Mouse (Mus musculus) embryonic stem cell, embryonic (primary cell): ENCODE measurements around the gene Plekhb2.

Experiments
- CTCF ChIA-PET, 4 experiments: fragments of 300-600 bp in 2 of 4; fragments of 350-600 bp in 2 of 4; sonication (Branson Sonifier 250); formaldehyde crosslinking; loops; one replicate each; lab custom pipeline; 2022; ENCODE audit warnings: inconsistent platforms in 2 of 4; lab: Charles Lee
- POLR2A ChIA-PET, 4 experiments: fragments of 300-600 bp in 2 of 4; fragments of 350-600 bp in 2 of 4; sonication (Branson Sonifier 250); formaldehyde crosslinking; loops; one replicate each; lab custom pipeline; 2022; ENCODE audit warnings: antibody characterized with exemption in 4 of 4, inconsistent platforms in 1 of 4; lab: Charles Lee

The Plekhb2 gene

GRCm38 (mm10) chr1:34852116-34852878 is 2.5 kb downstream of the Plekhb2 start:
- ChIA-PET CTCF (interaction anchor here in 3 of 4 experiments (0.6 to 1.7 kb wide), 4 partner anchors 9 to 1843 kb away, joined by 3 to 6 read pairs (median 4); partner anchors contain the start of gene Fam168b (in 1 of the 3)), POLR2A (interaction anchor here in 3 of 4 experiments (0.5 to 5.1 kb wide), 13 partner anchors 8 to 51 kb away, joined by 3 to 37 read pairs (median 6); partner anchors contain the start of gene Fam168b (in 3 of the 3))

GRCm38 (mm10) chr1:34853786-34854185 is 4.0 kb downstream of the Plekhb2 start:
- POLR2A ChIA-PET, result interaction anchor here in 1 of 4 experiments (4.2 to 4.8 kb wide), 2 partner anchors 12 to 16 kb away, joined by 23 to 37 read pairs; partner anchors contain the start of gene Fam168b

GRCm38 (mm10) chr1:34855056-34855739 is 5.4 kb downstream of the Plekhb2 start:
- CTCF ChIA-PET, result no interaction called here
- POLR2A ChIA-PET, result interaction anchor here in 2 of 4 experiments (0.7 to 1.4 kb wide), 5 partner anchors 12 to 54 kb away, joined by 3 to 5 read pairs (median 3); partner anchors contain the start of gene Fam168b (in 1 of the 2)

More at GRCm38 (mm10) chr1:34853786-34854185, 4.0 kb downstream of the Plekhb2 start:
- CTCF ChIA-PET, result no interaction called here

GRCm38 (mm10) chr1:34858671-34859070 is 8.9 kb downstream of the Plekhb2 start:
- ChIA-PET CTCF (interaction anchor here in 1 of 4 experiments (1.5 kb wide), 1 partner anchor 9 kb away, joined by 5 read pairs; no protein-coding TSS in a partner anchor), POLR2A (interaction anchor here in 3 of 4 experiments (0.7 to 5.3 kb wide), 11 partner anchors 8 to 399 kb away, joined by 3 to 81 read pairs (median 5); partner anchors contain the start of genes Fam168b (in 3 of the 3), Plekhb2 (in 2 of the 3) and Ptpn18 (in 1 of the 3))

GRCm38 (mm10) chr1:34859761-34860160 is 10.0 kb downstream of the Plekhb2 start:
- CTCF ChIA-PET, result interaction anchor here (0.6 to 1.2 kb wide), 7 partner anchors 8 to 322 kb away, joined by 3 to 4 read pairs (median 3); partner anchors contain the start of gene Plekhb2 (in 1 of the 4)
- POLR2A ChIA-PET, result interaction anchor here in 3 of 4 experiments (0.5 to 5.3 kb wide), 27 partner anchors 9 to 1254 kb away, joined by 3 to 81 read pairs (median 4); partner anchors contain the start of genes Fam168b (in 3 of the 3), Plekhb2 (in 2 of the 3) and Ptpn18 (in 1 of the 3)

- ChIA-PET CTCF (interaction anchor here in 3 of 4 experiments (0.6 to 1.2 kb wide), 6 partner anchors 8 to 323 kb away, joined by 3 to 4 read pairs (median 3); partner anchors contain the start of gene Plekhb2 (in 1 of the 3)), POLR2A (interaction anchor here (0.5 to 5.3 kb wide), 25 partner anchors 10 to 1254 kb away, joined by 3 to 81 read pairs (median 4); partner anchors contain the start of genes Fam168b (in 3 of the 4) and Plekhb2 (in 2 of the 4))
These were observed 10.4 kb downstream of the Plekhb2 start for GRCm38 (mm10) chr1:34860205-34860604.

- POLR2A ChIA-PET, result interaction anchor here in 2 of 4 experiments (1.6 to 5.3 kb wide), 3 partner anchors 11 to 24 kb away, joined by 4 to 81 read pairs (median 4); partner anchors contain the start of gene Fam168b (in 1 of the 2)
- CTCF ChIA-PET, result no interaction called here
These were observed 13.1 kb downstream of the Plekhb2 start for GRCm38 (mm10) chr1:34862877-34863276.

GRCm38 (mm10) chr1:34863323-34863722 is 13.5 kb downstream of the Plekhb2 start:
- ChIA-PET CTCF (no interaction called here), POLR2A (interaction anchor here in 1 of 4 experiments (0.6 to 1.6 kb wide), 2 partner anchors 12 to 13 kb away, joined by 3 to 4 read pairs; partner anchors contain the start of gene Plekhb2)

- ChIA-PET POLR2A (interaction anchor here in 1 of 4 experiments (0.7 to 3.1 kb wide), 3 partner anchors 14 to 29 kb away, joined by 3 to 17 read pairs (median 4); partner anchors contain the start of genes Fam168b and Plekhb2), CTCF (interaction anchor here in 1 of 4 experiments (0.6 to 0.8 kb wide), 2 partner anchors 11 to 19 kb away, joined by 3 read pairs; no protein-coding TSS in a partner anchor)
These were observed 14.5 kb downstream of the Plekhb2 start for GRCm38 (mm10) chr1:34864243-34864642.

- ChIA-PET POLR2A (interaction anchor here in 3 of 4 experiments (0.6 to 3.1 kb wide), 5 partner anchors 23 to 349 kb away, joined by 3 to 17 read pairs (median 3); partner anchors contain the start of gene Fam168b (in 2 of the 3)), CTCF (interaction anchor here in 3 of 4 experiments (0.5 to 1.4 kb wide), 4 partner anchors 90 to 1761 kb away, joined by 3 to 8 read pairs (median 3); no protein-coding TSS in a partner anchor)
These were observed 16.1 kb downstream of the Plekhb2 start for GRCm38 (mm10) chr1:34865866-34866265.

GRCm38 (mm10) chr1:34866815-34867573 is 17.2 kb downstream of the Plekhb2 start:
- ChIA-PET CTCF (interaction anchor here (0.6 to 1.6 kb wide), 26 partner anchors 8 to 804 kb away, joined by 3 to 9 read pairs (median 3); partner anchors contain the start of genes Plekhb2 (in 2 of the 4) and Fam168b (in 1 of the 4)), POLR2A (interaction anchor here in 3 of 4 experiments (0.5 to 3.1 kb wide), 6 partner anchors 17 to 283 kb away, joined by 3 to 17 read pairs (median 4); partner anchors contain the start of gene Fam168b (in 1 of the 3))

- ChIA-PET POLR2A (interaction anchor here in 3 of 4 experiments (0.5 to 1.5 kb wide), 5 partner anchors 17 to 283 kb away, joined by 3 to 11 read pairs (median 3); no protein-coding TSS in a partner anchor), CTCF (interaction anchor here (0.6 to 1.6 kb wide), 24 partner anchors 8 to 901 kb away, joined by 3 to 9 read pairs (median 3); partner anchors contain the start of genes Plekhb2 (in 2 of the 4) and Fam168b (in 1 of the 4))
These were observed 17.8 kb downstream of the Plekhb2 start for GRCm38 (mm10) chr1:34867574-34867955.

- ChIA-PET CTCF (interaction anchor here in 2 of 4 experiments (0.9 to 1.6 kb wide), 4 partner anchors 8 to 130 kb away, joined by 3 to 9 read pairs (median 3); no protein-coding TSS in a partner anchor), POLR2A (interaction anchor here in 1 of 4 experiments (1.1 to 1.5 kb wide), 2 partner anchors 10 to 18 kb away, joined by 3 read pairs; no protein-coding TSS in a partner anchor)
These were observed 18.6 kb downstream of the Plekhb2 start for GRCm38 (mm10) chr1:34868391-34868790.

- CTCF ChIA-PET, result no interaction called here
- POLR2A ChIA-PET, result interaction anchor here in 1 of 4 experiments (1.1 kb wide), 1 partner anchor 9 kb away, joined by 3 read pairs; no protein-coding TSS in a partner anchor
These were observed 19.5 kb downstream of the Plekhb2 start for GRCm38 (mm10) chr1:34869231-34869630.

- ChIA-PET POLR2A (interaction anchor here in 1 of 4 experiments (0.8 kb wide), 1 partner anchor 10 kb away, joined by 5 read pairs; no protein-coding TSS in a partner anchor), CTCF (interaction anchor here in 2 of 4 experiments (0.6 to 0.9 kb wide), 2 partner anchors 10 to 26 kb away, joined by 3 to 4 read pairs; no protein-coding TSS in a partner anchor)
These were observed 21.4 kb downstream of the Plekhb2 start for GRCm38 (mm10) chr1:34871170-34871569.

GRCm38 (mm10) chr1:34873551-34873950 is 23.8 kb downstream of the Plekhb2 start:
- POLR2A ChIA-PET, result interaction anchor here in 1 of 4 experiments (0.6 to 0.9 kb wide), 4 partner anchors 24 to 944 kb away, joined by 3 to 5 read pairs (median 3); partner anchors contain the start of gene Plekhb2
- CTCF ChIA-PET, result interaction anchor here in 1 of 4 experiments (0.7 kb wide), 1 partner anchor 967 kb away, joined by 11 read pairs; no protein-coding TSS in a partner anchor
